Mouse (Mus musculus): ENCODE data around the gene Cfdp1. TPM values are rescaled to one million over a fixed set of nuclear protein-coding genes. Genes with fewer than 3 reads are reported as not detected.

The Cfdp1 gene
- polyA plus RNA-seq (2014; fragmentation: Nextera tagmentation; extraction: Ambion mirVana), result 196 and 206 TPM in 2 replicates

- Histone ChIP-seq H3K27me3 (ENCODE audit: control insufficient read depth, insufficient read depth, low read length) (no peaks in the 10 kb centered on the region), H3K4me1 (replicated peaks; ENCODE audit: control insufficient read depth, insufficient read depth, low read length) (0 out of 2 replicates have a peak, but pooled peaks cover 2% of the 10 kb centered on the region), H3K9me3 (ENCODE audit: control insufficient read depth, low read length) (no peaks in the 10 kb centered on the region), H3K4me2 (ENCODE audit: low read depth, low read length, severe bottlenecking) (peak within 1 kb of the TSS; percentile 84), H3K9ac (ENCODE audit: low read length) (peak within 1 kb of the TSS; percentile 81), H3K4me3 (ENCODE audit: low read depth, low read length) (peak within 1 kb of the TSS; percentile 94), H3K27ac (ENCODE audit: low read depth, low read length) (no peak within 1 kb of the TSS), H3K36me3 (ENCODE audit: control insufficient read depth, insufficient read depth, low read length) (no peaks in the 10 kb centered on the region)
- under 1% methylated on average over 53 of the region's 53 CpGs for WGBS
- ATAC-seq (replicated peaks; ENCODE audit: low FRiP score), result peak; percentile 100
- DNase-seq (ENCODE audit: low spot score), result peak; percentile 96
Observed at GRCm38 (mm10) chr8:111853861-111854501, at the start of gene Cfdp1. Cfdp1 (minus strand) TSS chr8:111854291.

GRCm38 (mm10) chr8:111902080-111902479 is 48.0 kb upstream of the Cfdp1 start:
- WGBS, result 48% methylated on average over 5 of the region's 5 CpGs
- no peaks in the 10 kb centered on the region for H3K27me3 ChIP-seq (ENCODE audit: control insufficient read depth, insufficient read depth, low read length)
- H3K36me3 ChIP-seq (ENCODE audit: control insufficient read depth, insufficient read depth, low read length), result no peaks in the 10 kb centered on the region
- H3K27ac ChIP-seq (ENCODE audit: low read depth, low read length), result no peak overlapping the region
- H3K9me3 ChIP-seq (ENCODE audit: control insufficient read depth, low read length), result no peaks in the 10 kb centered on the region
- no peak overlapping the region for H3K4me3 ChIP-seq (ENCODE audit: low read depth, low read length)
- no peak overlapping the region for H3K9ac ChIP-seq (ENCODE audit: low read length)
- DNase-seq (ENCODE audit: low spot score) (no peak), ATAC-seq (replicated peaks; ENCODE audit: low FRiP score) (no peak)
- no peaks in the 10 kb centered on the region for H3K4me1 ChIP-seq (replicated peaks; ENCODE audit: control insufficient read depth, insufficient read depth, low read length)
- H3K4me2 ChIP-seq (ENCODE audit: low read depth, low read length, severe bottlenecking), result no peak overlapping the region

- no peak overlapping the region for H3K4me2 ChIP-seq (ENCODE audit: low read depth, low read length, severe bottlenecking)
- no peak overlapping the region for H3K4me3 ChIP-seq (ENCODE audit: low read depth, low read length)
- H3K9me3 ChIP-seq (ENCODE audit: control insufficient read depth, low read length), result no peaks in the 10 kb centered on the region
- DNase-seq (ENCODE audit: low spot score), result no peak
- no peaks in the 10 kb centered on the region for H3K36me3 ChIP-seq (ENCODE audit: control insufficient read depth, insufficient read depth, low read length)
- H3K4me1 ChIP-seq (replicated peaks; ENCODE audit: control insufficient read depth, insufficient read depth, low read length), result no peaks in the 10 kb centered on the region
- no peak overlapping the region for H3K9ac ChIP-seq (ENCODE audit: low read length)
- no peak overlapping the region for H3K27ac ChIP-seq (ENCODE audit: low read depth, low read length)
- WGBS, result 45% methylated on average over 10 of the region's 10 CpGs
- ATAC-seq (replicated peaks; ENCODE audit: low FRiP score), result no peak
- H3K27me3 ChIP-seq (ENCODE audit: control insufficient read depth, insufficient read depth, low read length), result no peaks in the 10 kb centered on the region
Observed at GRCm38 (mm10) chr8:111898586-111898985, 44.5 kb upstream of the Cfdp1 start.

GRCm38 (mm10) chr8:111894955-111895354 is 40.9 kb upstream of the Cfdp1 start:
- H3K9me3 ChIP-seq (ENCODE audit: control insufficient read depth, low read length), result no peaks in the 10 kb centered on the region
- H3K4me2 ChIP-seq (ENCODE audit: low read depth, low read length, severe bottlenecking), result no peak overlapping the region
- ATAC-seq (replicated peaks; ENCODE audit: low FRiP score), result no peak
- WGBS, result 85% methylated on average over 7 of the region's 7 CpGs
- no peak overlapping the region for H3K9ac ChIP-seq (ENCODE audit: low read length)
- no peaks in the 10 kb centered on the region for H3K36me3 ChIP-seq (ENCODE audit: control insufficient read depth, insufficient read depth, low read length)
- H3K27me3 ChIP-seq (ENCODE audit: control insufficient read depth, insufficient read depth, low read length), result peaks cover 20% of the 10 kb centered on the region
- DNase-seq (ENCODE audit: low spot score), result no peak
- H3K4me1 ChIP-seq (replicated peaks; ENCODE audit: control insufficient read depth, insufficient read depth, low read length), result no peaks in the 10 kb centered on the region
- no peak overlapping the region for H3K27ac ChIP-seq (ENCODE audit: low read depth, low read length)
- no peak overlapping the region for H3K4me3 ChIP-seq (ENCODE audit: low read depth, low read length)

GRCm38 (mm10) chr8:111892615-111893014 is 38.5 kb upstream of the Cfdp1 start:
- H3K9me3 ChIP-seq (ENCODE audit: control insufficient read depth, low read length), result no peaks in the 10 kb centered on the region
- H3K9ac ChIP-seq (ENCODE audit: low read length), result no peak overlapping the region
- DNase-seq (ENCODE audit: low spot score), result no peak
- H3K36me3 ChIP-seq (ENCODE audit: control insufficient read depth, insufficient read depth, low read length), result no peaks in the 10 kb centered on the region
- no peak overlapping the region for H3K4me2 ChIP-seq (ENCODE audit: low read depth, low read length, severe bottlenecking)
- 66% methylated on average over 5 of the region's 5 CpGs for WGBS
- no peak for ATAC-seq (replicated peaks; ENCODE audit: low FRiP score)
- no peak overlapping the region for H3K27ac ChIP-seq (ENCODE audit: low read depth, low read length)
- no peaks in the 10 kb centered on the region for H3K4me1 ChIP-seq (replicated peaks; ENCODE audit: control insufficient read depth, insufficient read depth, low read length)
- no peak overlapping the region for H3K4me3 ChIP-seq (ENCODE audit: low read depth, low read length)
- H3K27me3 ChIP-seq (ENCODE audit: control insufficient read depth, insufficient read depth, low read length), result peaks cover 35% of the 10 kb centered on the region

GRCm38 (mm10) chr8:111891983-111892382 is 37.9 kb upstream of the Cfdp1 start:
- Histone ChIP-seq H3K9ac (ENCODE audit: low read length) (no peak overlapping the region), H3K4me1 (replicated peaks; ENCODE audit: control insufficient read depth, insufficient read depth, low read length) (no peaks in the 10 kb centered on the region), H3K4me3 (ENCODE audit: low read depth, low read length) (no peak overlapping the region), H3K9me3 (ENCODE audit: control insufficient read depth, low read length) (no peaks in the 10 kb centered on the region), H3K36me3 (ENCODE audit: control insufficient read depth, insufficient read depth, low read length) (no peaks in the 10 kb centered on the region), H3K4me2 (ENCODE audit: low read depth, low read length, severe bottlenecking) (no peak overlapping the region), H3K27ac (ENCODE audit: low read depth, low read length) (no peak overlapping the region), H3K27me3 (ENCODE audit: control insufficient read depth, insufficient read depth, low read length) (peaks cover 35% of the 10 kb centered on the region)
- DNase-seq (ENCODE audit: low spot score), result no peak
- ATAC-seq (replicated peaks; ENCODE audit: low FRiP score), result no peak
- WGBS, result 61% methylated on average over 8 of the region's 8 CpGs

GRCm38 (mm10) chr8:111890911-111891303 is 36.8 kb upstream of the Cfdp1 start:
- DNase-seq (ENCODE audit: low spot score), result no peak
- H3K27me3 ChIP-seq (ENCODE audit: control insufficient read depth, insufficient read depth, low read length), result peaks cover 35% of the 10 kb centered on the region
- no peak overlapping the region for H3K4me2 ChIP-seq (ENCODE audit: low read depth, low read length, severe bottlenecking)
- no peaks in the 10 kb centered on the region for H3K9me3 ChIP-seq (ENCODE audit: control insufficient read depth, low read length)
- H3K4me1 ChIP-seq (replicated peaks; ENCODE audit: control insufficient read depth, insufficient read depth, low read length), result no peaks in the 10 kb centered on the region
- no peak overlapping the region for H3K9ac ChIP-seq (ENCODE audit: low read length)
- H3K36me3 ChIP-seq (ENCODE audit: control insufficient read depth, insufficient read depth, low read length), result no peaks in the 10 kb centered on the region
- no peak for ATAC-seq (replicated peaks; ENCODE audit: low FRiP score)
- no peak overlapping the region for H3K27ac ChIP-seq (ENCODE audit: low read depth, low read length)
- H3K4me3 ChIP-seq (ENCODE audit: low read depth, low read length), result no peak overlapping the region
- WGBS, result 65% methylated on average over 6 of the region's 6 CpGs

- Histone ChIP-seq H3K27ac (ENCODE audit: low read depth, low read length) (no peak overlapping the region), H3K4me2 (ENCODE audit: low read depth, low read length, severe bottlenecking) (peak overlapping the region; percentile 33), H3K27me3 (ENCODE audit: control insufficient read depth, insufficient read depth, low read length) (peaks cover 35% of the 10 kb centered on the region), H3K9ac (ENCODE audit: low read length) (no peak overlapping the region), H3K4me3 (ENCODE audit: low read depth, low read length) (no peak overlapping the region), H3K4me1 (replicated peaks; ENCODE audit: control insufficient read depth, insufficient read depth, low read length) (no peaks in the 10 kb centered on the region), H3K9me3 (ENCODE audit: control insufficient read depth, low read length) (no peaks in the 10 kb centered on the region), H3K36me3 (ENCODE audit: control insufficient read depth, insufficient read depth, low read length) (no peaks in the 10 kb centered on the region)
- ATAC-seq (replicated peaks; ENCODE audit: low FRiP score), result no peak
- 10% methylated on average over 86 of the region's 86 CpGs for WGBS
- DNase-seq (ENCODE audit: low spot score), result peak; percentile 60
Observed at GRCm38 (mm10) chr8:111889931-111890910, 36.1 kb upstream of the Cfdp1 start.
